Mouse (Mus musculus) lung, postnatal 0 days (tissue): ENCODE measurements around the gene Vpreb3.

Experiments used
- CTCF ChIP-seq: IDR thresholded peaks from 2 replicates; pipeline ENCODE4 v1.5.1; 2016; ENCODE audit warnings: antibody characterized with exemption, mild to moderate bottlenecking
- EP300 ChIP-seq: IDR thresholded peaks from 2 replicates; pipeline ENCODE4 v1.6.1; 2016; ENCODE audit warnings: antibody characterized with exemption, mild to moderate bottlenecking, control low read depth

DNA sequence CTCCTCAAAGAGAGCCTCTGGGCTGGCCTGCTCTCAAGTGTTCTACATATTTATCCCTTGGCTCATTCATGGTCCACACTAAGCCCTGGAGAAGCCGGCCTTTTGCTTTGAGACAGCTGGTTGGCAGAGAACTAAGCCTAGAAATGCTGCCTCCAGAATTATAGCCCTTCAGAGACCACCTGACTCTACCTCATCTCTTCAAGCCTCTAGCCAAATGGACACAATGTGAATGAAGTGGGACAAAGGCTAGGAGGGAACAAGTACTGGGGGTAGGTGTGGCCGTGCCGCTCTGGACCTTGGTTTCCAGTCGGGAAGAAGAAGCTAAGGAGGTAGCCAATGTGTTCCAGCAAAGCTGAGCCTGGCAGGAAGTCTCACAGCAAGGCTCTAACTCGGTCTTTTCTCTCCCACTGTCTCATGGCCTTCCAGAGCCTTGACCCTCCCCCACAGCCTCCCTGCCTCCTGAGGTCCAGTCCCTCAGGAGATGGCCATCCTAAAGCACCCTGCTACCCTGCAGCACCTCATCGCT lies 44.8 kb upstream of the Vpreb3 start:
- TF ChIP-seq EP300 (no peak), CTCF (no peak)
